Mouse (Mus musculus) spleen, adult 2 months (tissue): ENCODE measurements around the gene Rnf216. TPM values are rescaled to one million over a fixed set of nuclear protein-coding genes. Genes with fewer than 3 reads are reported as not detected.

ENCODE experiments used
- DNase-seq, 2 experiments: peaks; one replicate each; pipeline versions ENCODE4 v3.0.0 to v3.0.0-alpha.2; 2012 to 2021; ENCODE audit warnings: low spot score in 2 of 2, low read depth in 1 of 2
- H3K27ac ChIP-seq: fragments of 200-500 bp; 2 replicates; pipeline ENCODE4 v1.5.1; 2012; ENCODE audit warnings: low read length, inconsistent platforms; ENCODE audit not compliant: insufficient read depth
- H3K27me3 ChIP-seq: fragments of 200-500 bp; 2 replicates; pipeline ENCODE4 v1.6.1; 2012; ENCODE audit warnings: mild to moderate bottlenecking, moderate library complexity, low read length, inconsistent platforms; ENCODE audit not compliant: control insufficient read depth, insufficient read depth
- H3K36me3 ChIP-seq: fragments of 200-500 bp; 2 replicates; pipeline ENCODE4 v1.6.1; 2012; ENCODE audit warnings: mild to moderate bottlenecking, low read length, inconsistent platforms; ENCODE audit not compliant: control insufficient read depth, insufficient read depth
- H3K4me1 ChIP-seq: fragments of 200-500 bp; 2 replicates; pipeline ENCODE4 v1.6.1; 2011; ENCODE audit warnings: inconsistent platforms; ENCODE audit not compliant: control insufficient read depth, insufficient read depth, insufficient read length
- H3K4me3 ChIP-seq: fragments of 200-500 bp; 2 replicates; pipeline ENCODE4 v1.5.1; 2011; ENCODE audit warnings: mild to moderate bottlenecking, inconsistent platforms; ENCODE audit not compliant: insufficient read depth, insufficient read length; ENCODE audit errors: extremely low read depth
- CTCF ChIP-seq: fragments of 200-500 bp; IDR thresholded peaks from 2 replicates; pipeline ENCODE4 v1.5.1; 2011; ENCODE audit warnings: mild to moderate bottlenecking, inconsistent platforms; ENCODE audit not compliant: insufficient read depth, insufficient read length, insufficient replicate concordance; ENCODE audit errors: extremely low read depth
- POLR2A ChIP-seq: fragments of 200-500 bp; IDR thresholded peaks from 2 replicates; pipeline ENCODE4 v1.6.1; 2011; ENCODE audit warnings: low read depth, low read length, inconsistent platforms
- WGBS: fragments of 180-500 bp; shearing (Covaris S2); methylation state at CpG from one replicate; pipeline ENCODE4 v1.1.7; 2018; 5-methylcytosine and 5-hydroxymethylcytosine counted together
- polyA plus RNA-seq: library from polyadenylated mRNA; depleted of rRNA; stranded (reverse); fragments of >200 nt; gene quantifications from 2 replicates; pipeline ENCODE4 v1.2.3, GENCODE M21; 2012

The Rnf216 gene
- polyA plus RNA-seq, 1 experiment, result 25.9 TPM

DNA sequence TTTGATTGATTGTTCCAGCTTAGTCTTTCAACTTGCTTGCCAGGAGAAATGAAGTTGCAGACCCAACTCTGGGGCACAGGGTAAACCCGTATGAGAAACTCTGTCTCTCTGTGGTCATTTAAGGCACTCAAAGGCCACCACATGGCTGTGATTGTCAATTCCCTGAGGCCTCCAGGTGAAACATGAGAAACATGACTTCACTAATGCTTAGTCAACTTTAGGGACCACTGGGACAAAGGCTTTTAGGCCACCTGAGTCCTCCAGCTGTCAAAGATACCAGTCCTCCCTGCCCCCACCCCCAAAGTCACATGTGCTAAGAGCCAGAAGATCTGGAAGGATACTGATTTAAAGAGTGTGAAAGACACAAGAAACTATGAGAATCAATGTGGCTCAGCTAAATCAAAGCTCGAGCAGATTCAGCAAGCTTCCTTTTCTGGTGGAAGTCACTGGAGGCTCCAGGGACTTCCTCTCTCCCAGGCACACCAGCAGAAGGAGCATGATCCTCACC is 80.1 kb downstream of the Rnf216 start:
- H3K27me3 ChIP-seq, result no peaks in the 10 kb centered on the region
- H3K4me3 ChIP-seq, result no peak overlapping the region
- 61% methylated on average over 2 of the region's 2 CpGs for WGBS
- DNase-seq, result no peak
- peaks cover 4% of the 10 kb centered on the region for H3K36me3 ChIP-seq
- no peak overlapping the region for H3K27ac ChIP-seq
- TF ChIP-seq CTCF (no peak), POLR2A (no peak)
- peaks cover 10% of the 10 kb centered on the region; the same call in 1 of the 2 replicates for H3K4me1 ChIP-seq

DNA sequence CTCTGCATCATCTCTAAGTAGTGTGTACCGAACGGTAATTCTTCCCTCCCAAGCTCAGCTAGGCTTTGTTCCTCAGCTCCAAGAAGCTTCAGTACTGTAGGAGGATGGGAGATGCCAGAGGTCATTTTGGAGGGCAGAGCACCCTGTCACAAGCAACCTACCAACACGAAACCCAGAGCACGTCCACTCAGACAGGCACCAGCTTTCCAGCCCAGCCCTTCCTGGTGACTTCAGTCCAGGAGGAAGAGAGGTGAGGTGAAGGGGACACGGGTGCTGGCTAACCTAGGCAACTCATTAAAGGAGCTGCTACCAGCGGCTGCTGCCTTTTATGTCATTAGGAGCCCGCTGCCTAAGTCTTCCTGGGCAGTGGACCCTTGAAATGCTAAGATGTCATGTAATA is 81.1 kb downstream of the Rnf216 start:
- Histone ChIP-seq H3K4me1 (peaks cover 10% of the 10 kb centered on the region; the same call in 1 of the 2 replicates), H3K27me3 (no peaks in the 10 kb centered on the region), H3K36me3 (peaks cover 10% of the 10 kb centered on the region), H3K27ac (no peak overlapping the region), H3K4me3 (no peak overlapping the region)
- DNase-seq, result no peak
- TF ChIP-seq CTCF, result no peak
- TF ChIP-seq POLR2A, result no peak
- 88% methylated on average over 7 of the region's 7 CpGs for WGBS

DNA sequence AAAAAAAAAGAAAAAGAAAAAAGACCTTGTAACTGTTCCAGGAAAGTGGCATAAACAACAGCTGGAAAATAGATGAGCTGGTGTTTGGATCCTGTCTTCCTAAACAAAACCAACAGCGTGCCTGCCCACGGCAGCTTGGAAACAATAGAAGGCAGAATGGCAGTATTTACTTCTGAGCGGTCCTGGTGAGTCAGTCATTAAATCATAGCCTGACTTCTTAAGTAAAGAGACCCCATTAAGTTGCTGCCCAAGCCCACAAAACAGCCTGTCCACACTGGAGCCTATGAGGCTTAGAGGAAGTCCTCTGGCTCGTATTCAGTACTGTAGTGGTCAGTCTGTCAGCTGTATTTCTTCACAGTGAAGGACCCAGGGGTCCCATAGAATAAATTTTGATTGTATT is 81.6 kb downstream of the Rnf216 start:
- Histone ChIP-seq H3K36me3 (peaks cover 13% of the 10 kb centered on the region), H3K4me3 (no peak overlapping the region), H3K27me3 (no peaks in the 10 kb centered on the region), H3K4me1 (peaks cover 10% of the 10 kb centered on the region; the same call in 1 of the 2 replicates), H3K27ac (no peak overlapping the region)
- no peak for DNase-seq
- WGBS, result 86% methylated on average over 4 of the region's 4 CpGs
- TF ChIP-seq CTCF (no peak), POLR2A (no peak)

DNA sequence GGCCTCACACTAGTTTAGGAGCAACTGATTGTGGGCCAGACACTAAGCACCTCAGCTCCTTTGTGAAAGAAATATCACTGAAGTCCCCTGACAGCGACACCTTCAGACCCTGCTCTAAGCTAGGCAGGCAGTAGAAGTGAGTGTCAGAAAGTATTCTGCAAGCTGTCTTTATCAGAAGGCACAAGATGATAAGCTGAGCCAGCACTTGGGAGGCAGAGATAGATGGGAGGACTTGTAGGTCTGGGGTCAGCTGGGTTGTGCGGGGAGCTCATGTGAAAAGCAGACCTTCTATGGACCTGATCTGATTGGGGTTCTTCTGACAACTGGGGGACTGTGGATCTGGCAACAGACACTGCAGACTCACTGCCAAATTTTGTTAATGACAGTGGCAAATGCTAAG is 88.9 kb downstream of the Rnf216 start:
- H3K4me1 ChIP-seq, result no peaks in the 10 kb centered on the region
- DNase-seq, result no peak
- no peak overlapping the region for H3K27ac ChIP-seq
- WGBS, result 85% methylated on average over 2 of the region's 2 CpGs
- H3K36me3 ChIP-seq, result peaks cover 17% of the 10 kb centered on the region
- H3K4me3 ChIP-seq, result no peak overlapping the region
- TF ChIP-seq CTCF, result no peak
- no peak for TF ChIP-seq POLR2A
- H3K27me3 ChIP-seq, result no peaks in the 10 kb centered on the region

DNA sequence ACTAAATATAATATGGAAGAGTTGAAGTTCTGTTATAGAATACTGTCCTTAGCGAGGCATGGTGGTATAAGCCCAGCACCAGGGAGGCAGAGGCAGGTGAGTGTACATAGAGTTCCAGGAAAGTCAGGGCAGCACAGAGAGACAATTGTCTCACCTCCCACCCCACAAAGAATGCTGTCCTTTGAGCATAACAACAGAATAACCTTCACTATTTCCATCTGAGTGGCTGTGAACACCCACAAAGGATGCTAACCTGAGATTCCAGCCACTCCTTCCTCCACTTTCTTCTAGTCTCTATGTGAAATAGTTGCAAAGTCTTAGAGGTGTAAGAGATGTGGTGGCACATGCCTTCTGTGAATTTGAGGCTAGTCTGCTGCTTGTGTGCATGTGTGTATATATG is 89.8 kb downstream of the Rnf216 start:
- peaks cover 19% of the 10 kb centered on the region for H3K36me3 ChIP-seq
- 97% methylated on average over 1 of the region's 1 CpGs for WGBS
- no peak overlapping the region for H3K4me3 ChIP-seq
- no peak for TF ChIP-seq POLR2A
- TF ChIP-seq CTCF, result no peak
- no peaks in the 10 kb centered on the region for H3K27me3 ChIP-seq
- no peaks in the 10 kb centered on the region for H3K4me1 ChIP-seq
- H3K27ac ChIP-seq, result no peak overlapping the region
- no peak for DNase-seq

DNA sequence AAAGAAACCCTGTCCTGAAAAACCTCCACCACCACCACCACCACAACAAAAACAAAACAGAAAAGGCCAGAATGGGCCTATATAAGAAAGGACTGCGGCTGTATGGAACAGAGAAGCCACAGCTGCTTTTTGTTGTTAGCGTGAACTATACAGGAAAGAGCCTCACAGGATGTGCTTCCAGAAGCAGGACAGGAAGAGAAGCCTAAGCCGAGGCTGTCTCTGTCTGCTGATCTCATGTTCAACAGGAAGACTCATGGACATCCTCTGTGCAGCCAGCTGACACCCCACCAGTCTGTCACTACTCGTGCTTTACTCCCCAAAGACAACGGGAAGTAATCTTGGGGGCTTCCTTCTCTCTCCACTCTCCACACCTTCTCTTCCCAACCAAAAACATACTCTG is 95.4 kb downstream of the Rnf216 start:
- Histone ChIP-seq H3K4me3 (no peak overlapping the region), H3K27ac (no peak overlapping the region), H3K4me1 (no peaks in the 10 kb centered on the region), H3K27me3 (no peaks in the 10 kb centered on the region), H3K36me3 (peaks cover 25% of the 10 kb centered on the region)
- 63% methylated on average over 5 of the region's 5 CpGs for WGBS
- no peak for DNase-seq
- TF ChIP-seq CTCF (no peak), POLR2A (no peak)

DNA sequence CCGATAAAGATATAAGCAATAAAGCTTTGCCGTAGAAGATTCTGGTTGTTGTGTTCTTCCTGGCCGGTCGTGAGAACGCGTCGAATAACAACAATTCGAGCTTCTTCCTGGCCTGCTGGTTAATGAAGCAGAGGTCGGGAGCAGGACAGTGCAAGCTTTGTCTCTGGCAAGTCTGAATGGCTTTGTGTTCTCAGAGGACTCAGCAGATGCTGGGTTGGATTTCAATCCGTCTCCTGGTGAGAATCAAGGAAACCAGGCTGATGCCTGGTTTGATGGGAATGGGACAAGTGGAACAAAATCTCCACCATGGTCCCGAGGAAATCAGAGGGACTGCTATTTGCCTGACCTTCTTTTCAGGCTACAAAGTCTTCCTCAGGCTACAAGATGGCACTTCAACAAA is 103.4 kb downstream of the Rnf216 start:
- Histone ChIP-seq H3K27me3 (no peaks in the 10 kb centered on the region), H3K27ac (no peak overlapping the region), H3K4me3 (no peak overlapping the region), H3K4me1 (no peaks in the 10 kb centered on the region), H3K36me3 (peaks cover 26% of the 10 kb centered on the region)
- no peak for DNase-seq
- 95% methylated on average over 11 of the region's 11 CpGs for WGBS
- TF ChIP-seq POLR2A (no peak), CTCF (no peak)
